Mouse (Mus musculus): ENCODE results near the gene Map3k21. TPM values are rescaled to one million over a fixed set of nuclear protein-coding genes. Genes with fewer than 3 reads are reported as not detected.

Gene Map3k21
- total RNA-seq, 2 experiments from 2014 or later: 0.21 to 0.41 TPM

DNA sequence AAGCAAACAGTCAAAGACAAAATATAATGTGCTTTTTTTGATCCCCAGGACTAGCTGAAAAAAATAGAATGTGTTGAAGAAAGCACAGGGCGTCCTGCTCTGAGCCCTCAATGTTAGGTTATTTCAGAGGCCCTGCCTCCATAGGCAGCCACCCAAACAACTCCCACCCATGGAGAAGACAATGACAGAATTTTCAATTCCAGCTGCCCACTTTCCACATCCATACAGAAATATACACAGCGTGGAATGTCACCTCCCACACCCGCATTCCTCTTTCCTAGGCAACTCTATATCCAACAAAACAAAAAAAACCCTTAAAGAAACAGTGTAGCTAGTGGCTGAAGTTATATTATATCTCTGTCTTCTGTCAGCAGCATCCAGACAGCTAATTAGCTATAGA, 61.1 kb downstream of the Map3k21 start:
- no peak for DNase-seq

DNA sequence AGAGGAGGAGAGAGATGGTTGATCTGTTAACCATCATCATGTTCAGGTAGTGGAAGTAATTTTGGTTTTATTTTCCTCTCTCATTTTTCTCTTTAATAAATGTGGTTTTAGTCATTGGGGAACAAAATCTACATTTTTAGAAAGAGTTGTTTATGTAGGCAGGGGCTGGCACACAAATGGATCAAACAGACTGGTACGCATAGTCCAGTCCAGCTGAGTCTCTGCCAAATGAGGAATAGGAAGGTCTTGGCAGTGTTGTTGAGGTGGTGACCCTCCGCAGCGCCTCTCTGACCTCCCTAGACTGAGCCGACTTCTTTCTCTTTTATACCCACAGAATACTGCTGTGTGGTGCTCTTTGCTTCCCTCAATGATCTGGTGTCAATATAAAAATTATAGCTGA, 65.7 kb downstream of the Map3k21 start:
- no peak for DNase-seq

DNA sequence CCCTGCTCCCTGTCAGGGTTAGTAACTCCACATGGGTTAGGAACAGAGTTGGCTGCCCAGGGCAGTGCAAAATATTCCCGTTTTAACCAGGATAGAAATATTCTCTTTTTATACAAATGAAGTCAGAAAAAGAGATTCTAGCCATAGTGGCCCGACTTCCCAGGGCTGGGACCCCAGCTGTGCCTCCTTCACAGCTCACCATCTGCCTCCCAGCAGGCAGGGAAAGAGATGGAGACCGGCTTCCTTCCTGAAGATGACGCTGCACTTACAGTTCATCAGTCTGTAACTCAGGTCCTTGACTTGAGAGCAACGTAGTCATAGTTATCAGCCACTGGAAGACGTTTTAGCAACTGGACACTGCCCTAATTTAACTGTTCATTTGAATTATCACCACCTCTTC, 70.6 kb downstream of the Map3k21 start:
- no peak for DNase-seq

DNA sequence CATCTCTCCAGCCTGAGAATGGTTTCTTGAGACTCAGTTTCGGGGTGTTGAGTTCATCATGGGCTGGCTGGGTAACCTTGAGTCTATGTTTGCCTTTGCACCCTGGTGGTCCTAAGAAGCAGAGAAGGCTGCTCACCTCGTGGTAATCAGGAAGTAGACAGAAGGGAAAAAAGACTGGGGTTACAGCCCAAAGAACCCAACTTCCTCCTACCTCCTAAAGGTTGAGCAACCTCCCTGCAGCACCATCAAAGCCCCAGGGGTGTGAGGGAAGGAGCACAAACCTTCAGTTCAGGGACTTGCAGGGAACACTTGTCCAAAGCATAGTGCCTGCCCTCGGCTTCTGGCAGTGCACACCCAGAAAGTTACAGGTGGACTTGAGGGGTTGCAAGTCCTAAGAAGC, 73.3 kb downstream of the Map3k21 start:
- no peak for DNase-seq

DNA sequence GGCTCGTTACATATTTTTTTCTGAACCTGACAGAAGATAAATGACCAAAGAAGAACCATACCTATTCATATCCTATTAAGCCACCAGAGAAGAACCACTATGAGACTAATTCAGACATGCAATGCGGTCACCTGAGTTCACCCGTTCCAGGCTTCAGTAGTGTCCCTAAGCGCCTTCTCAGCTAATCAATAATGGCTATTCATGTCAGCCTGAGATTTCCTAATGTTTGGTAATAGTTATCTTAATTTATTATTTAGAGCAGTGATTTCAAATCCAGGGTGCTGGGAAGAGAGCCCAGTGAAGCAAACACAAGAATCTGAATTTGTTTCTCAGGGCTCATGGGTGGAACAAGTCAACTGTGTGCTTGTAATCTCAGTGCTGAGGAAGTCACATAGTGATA, 73.9 kb downstream of the Map3k21 start:
- no peak for DNase-seq

DNA sequence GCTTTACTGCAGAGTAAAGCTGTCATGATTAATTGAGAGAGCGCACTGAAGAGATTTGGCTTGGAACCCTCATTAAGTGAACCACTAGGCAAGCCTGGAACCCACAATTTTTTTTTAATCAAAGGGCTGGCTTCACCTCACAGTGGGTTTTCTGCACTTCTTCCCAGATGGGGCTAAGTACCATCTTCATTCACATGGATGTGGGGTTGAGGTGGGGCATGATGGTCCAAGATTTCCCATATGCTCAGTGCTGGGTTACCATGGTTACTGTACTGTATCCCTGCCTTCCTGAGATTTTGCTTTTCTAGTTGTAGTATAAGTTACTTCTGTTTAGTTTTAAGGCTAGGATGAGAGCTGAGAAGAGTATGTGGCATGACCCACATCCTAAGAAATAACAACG, 75.1 kb downstream of the Map3k21 start:
- DNase-seq: no peak

DNA sequence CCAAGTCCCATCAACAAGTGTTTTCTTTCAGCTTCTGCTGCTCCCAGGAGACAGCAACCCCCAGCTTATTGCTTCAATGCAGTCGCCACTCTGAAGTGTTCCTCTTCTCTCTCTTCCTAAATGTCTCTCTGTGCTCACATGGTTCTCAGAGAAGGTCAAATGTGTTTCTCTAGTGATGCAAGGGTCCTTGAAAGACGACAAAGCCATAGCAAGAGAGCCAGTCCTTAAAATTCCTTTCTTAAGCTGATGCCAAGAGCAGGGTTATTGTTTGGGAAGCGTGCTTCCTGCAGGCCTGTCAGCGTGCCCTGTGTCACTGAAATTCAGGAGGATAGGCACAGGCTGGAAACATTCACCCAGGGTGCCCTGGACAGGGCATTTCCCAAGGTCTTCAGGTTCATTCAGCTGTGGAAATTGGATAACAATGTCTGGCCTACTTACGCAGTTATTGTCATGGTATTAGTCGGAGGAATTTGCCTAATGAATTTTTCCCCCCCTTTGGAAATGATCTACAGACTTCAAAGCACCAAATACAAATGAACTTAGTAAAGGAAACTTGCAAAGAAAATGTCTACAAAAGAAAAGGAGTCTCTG, 76.8 kb downstream of the Map3k21 start:
- no peak for DNase-seq

DNA sequence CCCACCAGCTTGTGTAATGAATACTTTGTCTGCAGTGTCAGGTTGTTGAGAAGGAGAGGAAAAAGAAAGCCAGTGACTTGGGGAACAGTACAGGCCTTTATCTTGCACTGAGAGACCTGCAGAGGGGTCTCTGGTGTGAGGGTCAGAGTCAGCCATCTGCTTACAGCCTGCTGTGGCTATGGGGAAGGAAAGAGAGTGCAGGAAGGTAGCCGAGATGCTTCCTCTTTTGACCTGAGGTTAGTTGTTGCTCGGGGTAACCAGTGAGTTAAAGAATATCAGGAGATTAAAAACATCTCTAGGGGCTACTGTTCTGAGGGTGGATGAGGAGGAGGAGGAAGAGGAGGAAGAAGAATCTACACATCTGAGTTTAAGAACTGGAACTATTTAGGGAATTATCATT, 77.7 kb downstream of the Map3k21 start:
- DNase-seq: no peak

DNA sequence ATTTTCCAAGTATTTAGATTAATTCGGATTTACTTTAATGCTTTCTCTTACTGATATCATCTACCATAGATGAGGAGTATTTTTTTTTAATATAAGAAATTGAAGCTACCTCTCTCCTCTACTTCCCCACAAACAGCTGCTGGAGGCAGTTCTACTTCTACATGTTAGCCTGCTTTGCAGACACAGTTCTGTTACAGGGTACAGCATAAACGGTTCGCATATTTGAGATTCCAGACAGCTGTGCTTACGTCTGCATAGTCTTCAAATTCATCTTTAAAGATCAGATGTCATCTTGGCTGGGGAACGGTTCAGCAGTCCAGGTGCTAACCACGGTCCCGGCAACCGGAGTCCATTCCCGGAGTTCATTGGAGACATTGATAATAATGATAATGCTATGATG, 83.4 kb downstream of the Map3k21 start:
- no peak for DNase-seq

DNA sequence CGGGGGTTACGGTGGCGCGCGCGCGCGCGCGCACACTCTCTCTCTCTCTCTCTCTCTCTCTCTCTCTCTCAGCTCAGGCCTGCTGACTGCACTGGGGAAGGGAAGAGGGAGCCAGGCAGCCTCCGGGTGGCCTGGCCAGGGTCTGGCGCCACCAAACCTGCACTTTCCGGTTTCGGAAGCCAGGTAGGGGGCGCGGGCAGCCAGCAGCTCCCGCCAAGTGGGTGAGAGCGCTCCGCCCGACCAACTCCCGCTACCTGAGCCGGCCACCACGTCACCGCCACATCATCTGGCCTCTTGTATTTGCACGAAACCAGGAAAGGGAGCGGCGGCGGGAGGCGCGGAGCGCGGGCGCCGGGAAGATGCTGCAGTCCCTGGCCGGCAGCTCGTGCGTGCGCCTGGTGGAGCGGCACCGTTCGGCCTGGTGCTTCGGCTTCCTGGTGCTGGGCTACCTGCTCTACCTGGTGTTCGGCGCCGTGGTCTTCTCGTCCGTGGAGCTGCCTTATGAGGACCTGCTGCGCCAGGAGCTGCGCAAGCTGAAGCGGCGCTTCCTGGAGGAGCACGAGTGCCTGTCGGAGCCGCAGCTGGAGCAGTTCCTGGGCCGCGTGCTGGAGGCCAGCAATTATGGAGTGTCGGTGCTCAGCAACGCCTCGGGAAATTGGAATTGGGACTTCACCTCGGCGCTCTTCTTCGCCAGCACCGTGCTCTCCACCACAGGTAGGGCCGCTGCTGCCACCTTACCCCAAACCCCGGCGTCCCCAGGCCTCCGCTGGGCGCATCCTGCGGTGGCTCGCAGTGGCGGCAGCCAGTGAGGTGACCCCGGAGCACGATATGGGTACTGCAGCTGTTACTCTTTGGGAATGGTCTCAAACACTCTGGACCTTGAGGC, 85.1 kb downstream of the Map3k21 start, which contains the start of gene Kcnk1:
Gene Kcnk1 (plus strand): TSS at position 70 of the 886 bp plus-strand sequence.
- peak; percentile 22 for DNase-seq

DNA sequence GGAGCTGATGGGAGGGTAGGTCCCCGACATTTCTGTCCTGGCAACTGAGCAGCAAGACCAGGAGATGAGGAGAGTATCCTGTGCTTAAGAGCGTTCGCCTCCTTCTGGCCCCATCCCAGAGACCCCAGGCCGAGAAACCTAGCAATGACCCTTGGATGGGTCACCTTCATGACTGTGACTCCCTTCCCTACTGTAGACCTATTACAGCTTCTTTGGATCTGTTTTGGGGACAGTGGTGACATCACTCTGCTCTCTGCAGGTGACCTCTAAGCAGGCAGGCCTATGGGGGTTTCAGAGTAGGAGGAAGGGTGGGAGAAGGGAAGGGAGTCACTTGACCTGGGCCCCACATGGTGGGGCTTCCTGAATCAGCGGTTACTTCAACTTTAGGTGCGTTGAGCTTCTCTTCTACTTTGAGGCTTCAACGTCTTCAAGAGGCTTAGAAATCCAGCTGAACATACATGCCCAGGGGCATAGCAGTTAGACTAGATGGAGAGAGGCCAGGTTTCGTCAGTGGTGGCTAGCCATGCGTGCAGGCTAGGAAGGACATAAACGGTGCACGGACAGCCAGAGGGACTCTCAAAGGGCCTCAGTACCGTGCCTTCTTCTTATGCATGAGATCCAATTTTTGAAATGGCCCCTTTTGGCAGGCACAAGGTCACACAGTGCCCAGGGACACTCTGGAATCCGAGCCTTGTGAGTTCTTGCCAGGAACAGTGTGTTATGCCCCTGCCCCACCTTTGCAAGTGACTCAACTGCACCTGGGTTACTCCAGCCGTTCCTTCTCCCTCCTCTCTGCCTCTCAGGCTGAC, 86.0 kb downstream of the Map3k21 start:
- DNase-seq: no peak

DNA sequence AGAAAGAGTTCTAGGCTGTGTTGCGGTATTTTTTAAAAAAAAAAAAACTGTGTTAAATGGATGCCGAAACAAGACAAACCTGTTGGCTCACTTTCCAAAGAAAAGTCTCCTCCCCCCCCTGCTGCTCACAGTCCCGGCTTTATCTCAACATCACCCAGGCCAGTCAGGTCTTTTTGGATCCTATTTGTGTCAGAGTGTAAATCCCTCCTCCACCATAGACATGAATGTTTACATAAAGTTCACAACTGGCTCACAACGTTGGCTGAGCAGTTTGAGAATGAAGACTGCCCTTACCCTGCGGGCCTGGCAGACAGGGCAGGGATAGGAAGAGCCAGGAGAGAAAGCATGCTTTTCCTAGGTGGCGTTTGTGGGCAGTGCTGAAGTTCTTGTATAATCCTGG, 86.7 kb downstream of the Map3k21 start:
- no peak for DNase-seq

Other genes starting within 250 kb of the Map3k21 start
- 1 to 10 TPM; 3.6 to 4.1 TPM for gene Map10, start 240.6 kb upstream of the Map3k21 start, total RNA-seq (2021)
- gene Ntpcr, start 180.5 kb upstream of the Map3k21 start, total RNA-seq (2021): 10 to 100 TPM; 16.5 to 18.6 TPM
- gene Pcnx2, start 12.1 kb upstream of the Map3k21 start, total RNA-seq (2021): under 1 TPM; 0.45 to 0.59 TPM
- 1 to 10 TPM; 2.7 to 4.0 TPM for gene Kcnk1, start 84.7 kb downstream of the Map3k21 start, total RNA-seq (2021)

Measured in gastrocnemius, postnatal 10 days (tissue).